Mouse (Mus musculus): ENCODE data around the gene Cyp2r1. TPM values are rescaled to one million over a fixed set of nuclear protein-coding genes. Genes with fewer than 3 reads are reported as not detected.
A peak's percentile ranks its signal among the peaks of the same experiment; 100 is the strongest.
"Not testable (repeated sequence)": the region's sequence is repeated elsewhere in the genome, so short reads cannot be mapped to it uniquely, and the experiment has no call there.

Gene Cyp2r1
- 0.46 and 0.69 TPM in 2 replicates for polyA plus RNA-seq (2012; rRNA removed)

DNA sequence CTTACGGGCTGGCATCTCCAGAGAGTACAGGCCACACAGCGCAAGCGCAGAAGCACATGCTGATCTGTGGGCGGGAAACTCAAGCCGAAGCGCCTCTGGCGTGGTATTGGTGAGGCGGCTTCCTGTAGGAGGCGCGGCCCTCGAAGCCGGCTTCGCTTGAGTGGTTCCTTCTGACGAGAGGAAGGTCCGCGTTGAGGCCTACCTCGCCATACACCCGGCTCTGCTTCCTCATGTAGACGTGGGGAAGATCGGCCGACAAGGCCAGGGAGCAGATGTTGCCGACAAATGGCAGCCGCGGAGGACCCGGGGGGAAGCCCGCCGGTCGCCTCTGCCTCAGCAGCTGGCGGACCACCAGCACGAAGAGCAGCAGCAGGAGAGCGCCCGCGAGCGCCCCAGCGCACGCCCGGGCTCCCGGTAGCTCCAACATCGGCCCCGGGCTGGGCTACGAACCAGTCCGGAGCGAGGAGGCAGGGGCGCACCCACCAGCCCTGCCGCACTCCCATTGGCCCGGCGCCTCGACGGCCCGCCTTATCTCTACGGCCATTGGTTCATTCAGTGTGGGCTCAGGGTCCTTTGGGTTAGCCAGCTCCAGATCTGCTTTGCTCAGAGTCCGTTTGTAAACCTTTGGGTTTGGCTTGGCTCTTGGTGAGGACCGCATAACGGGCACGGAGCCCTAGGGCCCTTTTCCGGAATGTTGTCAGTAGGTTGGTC lies at the start of gene Cyp2r1:
Gene Cyp2r1, minus strand, starts transcription at position 442 of the 711 bp plus-strand sequence.
- DNase-seq (ENCODE audit: extremely low spot score in 1 of 2, low spot score in 1 of 2), result peak; percentile 64 to 86

- not testable (repeated sequence) for DNase-seq (ENCODE audit: extremely low spot score in 1 of 2, low spot score in 1 of 2)
These were observed 31.6 kb upstream of the Cyp2r1 start for GRCm38 (mm10) chr7:114594391-114594790.

- no peak for DNase-seq (ENCODE audit: extremely low spot score in 1 of 2, low spot score in 1 of 2)
These were observed 19.7 kb upstream of the Cyp2r1 start for GRCm38 (mm10) chr7:114582441-114582840.

- DNase-seq (ENCODE audit: extremely low spot score in 1 of 2, low spot score in 1 of 2), result no peak
These were observed 18.4 kb upstream of the Cyp2r1 start for GRCm38 (mm10) chr7:114581200-114581599.

DNA sequence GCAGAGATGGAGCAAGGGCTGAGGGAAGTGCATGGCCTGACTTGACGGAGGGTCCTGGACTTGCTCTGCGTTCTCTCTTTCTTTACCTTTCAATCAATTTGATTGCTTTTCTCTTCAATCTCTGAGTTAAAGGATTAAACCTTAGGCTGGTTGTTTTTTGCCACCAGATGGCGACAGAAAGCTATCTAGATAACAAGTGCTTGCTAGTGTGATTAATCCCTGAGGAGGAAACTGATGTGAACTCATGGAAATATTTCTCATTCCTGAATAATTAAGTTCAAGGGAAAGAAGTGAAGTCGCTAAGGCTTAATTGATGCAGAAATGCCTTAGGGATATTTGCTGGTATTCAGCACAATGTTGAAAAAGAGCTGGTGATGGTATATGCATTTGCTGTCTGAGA lies 17.7 kb upstream of the Cyp2r1 start:
- DNase-seq (ENCODE audit: extremely low spot score in 1 of 2, low spot score in 1 of 2), result peak in 1 of 2 experiments; percentile 84

DNA sequence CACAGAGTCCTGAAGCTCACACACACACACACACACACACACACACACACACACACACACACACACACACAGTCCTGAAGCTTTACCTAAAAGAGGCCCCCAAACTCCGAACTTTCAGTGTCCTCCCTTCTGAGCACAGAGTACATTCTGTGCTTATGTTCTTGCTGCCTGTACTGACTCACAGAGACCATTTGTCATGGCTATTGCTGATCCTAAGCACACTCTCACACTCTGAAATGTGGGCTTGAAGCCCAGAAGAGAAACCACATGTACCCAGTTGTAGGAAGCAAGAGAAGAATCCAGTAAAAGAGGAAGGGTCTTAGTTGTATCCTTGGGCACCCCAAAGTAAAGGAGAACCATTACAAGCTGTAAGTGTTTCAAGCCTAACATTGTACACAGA lies 14.9 kb upstream of the Cyp2r1 start:
- DNase-seq (ENCODE audit: extremely low spot score in 1 of 2, low spot score in 1 of 2), result no peak

GRCm38 (mm10) chr7:114576931-114577330 lies 14.2 kb upstream of the Cyp2r1 start:
- DNase-seq (ENCODE audit: extremely low spot score in 1 of 2, low spot score in 1 of 2), result no peak

DNA sequence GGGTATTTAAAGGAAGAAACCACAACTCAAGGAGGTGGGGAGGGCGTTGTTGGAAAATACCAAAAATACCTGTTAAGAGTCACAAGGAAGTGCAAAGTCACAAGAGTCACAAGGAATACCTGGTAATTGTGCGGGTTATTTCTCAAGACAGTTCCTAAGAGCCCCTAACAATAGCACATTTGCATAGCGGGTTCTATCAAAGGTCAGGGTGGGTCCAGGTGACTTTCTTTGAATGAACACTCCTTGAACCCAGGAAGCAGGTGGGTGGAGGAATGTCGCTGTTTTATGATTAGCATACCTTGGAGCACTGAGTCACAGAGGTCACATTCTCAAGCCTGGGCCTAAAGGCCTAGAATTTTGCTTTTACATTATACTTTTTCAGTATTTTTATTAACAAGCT lies 11.1 kb upstream of the Cyp2r1 start:
- DNase-seq (ENCODE audit: extremely low spot score in 1 of 2, low spot score in 1 of 2), result not testable (repeated sequence)

DNA sequence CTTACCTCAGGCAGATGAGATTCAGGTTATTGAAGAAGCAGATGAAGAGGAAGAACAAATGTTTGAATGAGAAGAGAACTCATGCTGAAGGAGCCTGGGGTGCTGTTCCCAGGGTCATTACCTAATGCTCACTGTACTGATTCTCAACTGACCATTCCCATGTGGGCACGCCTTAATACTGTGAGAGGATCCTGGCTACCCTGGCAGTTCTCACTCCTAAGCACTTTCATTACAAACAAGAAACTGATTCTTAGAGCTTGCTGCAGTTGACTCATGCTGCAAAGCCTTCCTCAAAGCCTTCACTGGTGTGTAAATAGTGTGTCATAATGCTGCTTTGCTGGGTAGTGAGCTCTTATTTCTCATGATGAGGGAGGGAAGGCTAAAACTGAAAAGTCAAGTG lies 26.6 kb downstream of the Cyp2r1 start:
- no peak for DNase-seq (ENCODE audit: extremely low spot score in 1 of 2, low spot score in 1 of 2)

GRCm38 (mm10) chr7:114526245-114526644 lies 36.5 kb downstream of the Cyp2r1 start:
- no peak for DNase-seq (ENCODE audit: extremely low spot score in 1 of 2, low spot score in 1 of 2)

DNA sequence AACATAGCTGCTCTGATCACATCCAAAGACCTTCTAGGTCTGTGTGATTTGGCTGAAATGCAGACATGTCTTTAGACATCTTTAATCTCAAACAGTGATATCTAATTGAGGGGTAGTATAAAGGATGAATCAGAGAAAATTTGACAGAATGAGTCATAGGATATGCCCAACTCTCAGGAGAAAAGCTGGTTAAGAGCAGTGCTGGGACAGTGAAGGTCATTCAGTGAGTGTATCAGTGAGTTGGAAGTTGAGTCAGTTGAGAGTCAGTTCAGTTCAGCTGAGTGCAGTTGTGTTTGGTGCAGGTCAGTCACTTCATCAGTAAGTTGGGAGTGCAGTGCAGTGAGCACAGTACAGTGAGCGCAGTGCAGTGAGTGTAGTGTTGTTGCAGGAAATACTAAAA lies 42.6 kb downstream of the Cyp2r1 start:
- no peak for DNase-seq (ENCODE audit: extremely low spot score in 1 of 2, low spot score in 1 of 2)

GRCm38 (mm10) chr7:114508879-114509278 lies 53.9 kb downstream of the Cyp2r1 start:
- DNase-seq (ENCODE audit: extremely low spot score in 1 of 2, low spot score in 1 of 2), result no peak

Other genes with a start within 250 kb of the Cyp2r1 start
- 6.8 and 8.1 TPM in 2 replicates for gene Pde3b, start 147.7 kb downstream of the Cyp2r1 start, polyA plus RNA-seq (2012; rRNA removed)
- 2.8 and 3.0 TPM in 2 replicates for gene Calca, start 73.4 kb upstream of the Cyp2r1 start, polyA plus RNA-seq (2012; rRNA removed)
- 0.21 and 0.24 TPM in 2 replicates for gene Calcb, start 155.7 kb upstream of the Cyp2r1 start, polyA plus RNA-seq (2012; rRNA removed)
- 5.4 and 5.8 TPM in 2 replicates for gene Insc, start 180.7 kb upstream of the Cyp2r1 start, polyA plus RNA-seq (2012; rRNA removed)

Measured in frontal cortex, adult 2 months (tissue).